Mouse (Mus musculus) olfactory bulb, adult 2 months (tissue): ENCODE results near the gene Trim61.

Source experiments
- CTCF ChIP-seq: fragments of 200-500 bp; IDR thresholded peaks from 2 replicates; pipeline ENCODE4 v1.5.1; 2012; ENCODE audit warnings: low read depth, mild to moderate bottlenecking, low read length, moderate library complexity; ENCODE audit not compliant: insufficient read depth
- POLR2A ChIP-seq: fragments of 200-500 bp; IDR thresholded peaks from 2 replicates; pipeline ENCODE4 v1.6.1; 2012; ENCODE audit warnings: mild to moderate bottlenecking, low read depth, low read length, moderate library complexity; ENCODE audit not compliant: insufficient read depth

- TF ChIP-seq POLR2A = no peak
- no peak for TF ChIP-seq CTCF
These were observed 45.7 kb upstream of the Trim61 start for GRCm38 (mm10) chr8:65064071-65064470.
